8 mouse cellular contexts compared by ENCODE assay signal in the genomic region with DNA sequence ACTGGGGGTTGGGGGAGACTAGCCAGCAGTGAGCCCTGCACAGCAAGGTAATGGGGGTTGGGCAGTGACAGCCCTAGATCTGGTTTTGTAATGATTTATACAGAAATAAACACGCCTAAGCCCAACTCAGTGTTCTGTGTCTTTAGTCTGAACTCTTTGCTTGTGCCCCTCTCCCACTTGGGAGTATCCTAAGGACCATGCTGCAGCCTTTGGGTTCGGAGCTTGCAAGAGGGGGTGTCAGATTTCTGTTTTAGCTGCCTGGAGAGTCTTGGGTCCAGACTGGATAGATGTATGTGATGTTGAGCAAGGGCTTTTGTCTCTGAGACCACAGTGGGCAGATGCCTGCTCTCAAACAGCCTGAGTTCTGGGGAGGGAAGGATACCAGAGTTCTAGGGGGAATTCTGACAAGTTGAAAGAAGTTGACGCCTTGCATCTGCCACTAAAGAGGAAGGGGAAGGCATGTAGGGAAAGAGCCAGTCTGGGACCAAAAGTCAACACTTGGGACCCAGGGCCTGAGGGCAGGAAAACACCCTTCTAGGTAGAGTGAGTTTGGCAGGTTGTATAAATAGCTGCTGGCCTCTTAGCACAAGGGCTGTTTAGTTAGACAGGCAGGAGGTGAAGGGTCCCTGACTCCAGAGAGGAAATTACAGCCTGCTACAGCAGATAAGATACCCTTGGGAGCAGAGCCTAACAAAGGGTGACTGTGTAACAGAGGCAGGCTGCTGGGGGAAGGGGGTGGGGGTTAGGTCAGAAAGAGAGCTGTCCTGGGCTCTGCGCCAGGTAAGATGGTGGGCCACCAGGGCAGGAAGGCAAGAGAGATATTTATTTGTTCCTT. TPM values are rescaled to one million over a fixed set of nuclear protein-coding genes. Genes with fewer than 3 reads are reported as not detected.
DNase-seq lines count a peak whose midpoint lies in the region; ATAC-seq and TF ChIP-seq lines count a peak whose summit lies in the region.

No protein-coding gene starts in this region.

- 15% methylated on average over 4 of the region's 4 CpGs for WGBS in heart, embryonic 16.5 days

- ATAC-seq in heart, embryonic 16.5 days (replicated peaks; ENCODE audit: extremely low read depth, insufficient read depth, low FRiP score), result peak; percentile 86
- no peak for ATAC-seq in monocyte, adult 5-6 weeks (replicated peaks; ENCODE audit: insufficient number of reproducible peaks, low FRiP score, low TSS enrichment, poor library complexity, severe bottlenecking)

- in situ Hi-C loops in ES-E14 (cut with MboI; ENCODE audit: low sequenced_read_pairs in 2 of 2, unreplicated experiment in 2 of 2), result no loop called here

- H3K9ac ChIP-seq in ES-E14 (ENCODE audit: insufficient read depth, low read depth, low read length, poor library complexity, severe bottlenecking), result 0 out of 2 replicates have a peak overlapping the region, but pooled peaks have one; percentile 3
- H3K9ac ChIP-seq in heart, embryonic 16.5 days (ENCODE audit: low read length), result peak overlapping the region; percentile 58

- H3K36me3 ChIP-seq in ES-E14 (ENCODE audit: control insufficient read depth, insufficient read depth, low read length, poor library complexity, severe bottlenecking), result peaks cover 19% of the 10 kb centered on the region; the same call in 1 of the 2 replicates
- H3K36me3 ChIP-seq in heart, embryonic 16.5 days (ENCODE audit: control insufficient read depth, insufficient read depth), result peaks cover 24% of the 10 kb centered on the region

- H3K27ac ChIP-seq in ES-E14 (ENCODE audit: insufficient read depth, low read depth, low read length, poor library complexity, severe bottlenecking), result no peak overlapping the region
- peak overlapping the region; percentile 95 for H3K27ac ChIP-seq in heart, embryonic 16.5 days (ENCODE audit: low read length)

- H3K9me3 ChIP-seq in ES-E14 (ENCODE audit: control insufficient read depth, insufficient read depth, low read depth, low read length), result no peaks in the 10 kb centered on the region
- peaks cover 3% of the 10 kb centered on the region; the same call in 1 of the 2 replicates for H3K9me3 ChIP-seq in heart, embryonic 16.5 days (replicated peaks; ENCODE audit: control insufficient read depth, low read length)

- DNase-seq in ES-E14 (ENCODE audit: low read depth, low spot score), result no peak
- peak; percentile 58 for DNase-seq in adrenal gland, postnatal 25 days
- DNase-seq in kidney, postnatal 14 days, result peak; percentile 85
- DNase-seq in mesoderm, embryonic 11.5 days (ENCODE audit: low read depth, low spot score), result peak; percentile 77
- no peak for DNase-seq in layer of hippocampus, adult 18-20 months (ENCODE audit: low spot score in 2 of 2)
- DNase-seq in left cerebral cortex, adult 11 months (ENCODE audit: low spot score), result no peak

- no peaks in the 10 kb centered on the region for H3K27me3 ChIP-seq in heart, embryonic 16.5 days (ENCODE audit: control insufficient read depth, insufficient read depth, low read length)

- peaks cover 0 to 25% of the 10 kb centered on the region in 2 experiments; a peak in 1 of 4 replicates for H3K4me1 ChIP-seq in ES-E14 (ENCODE audit: control insufficient read depth in 2 of 2, insufficient read depth in 2 of 2, low read length in 2 of 2, poor library complexity in 1 of 2)
- peaks cover 40% of the 10 kb centered on the region for H3K4me1 ChIP-seq in heart, embryonic 16.5 days (ENCODE audit: control insufficient read depth, insufficient read depth, low read length)

- H3K4me3 ChIP-seq in ES-E14 (ENCODE audit: insufficient read depth in 1 of 2, low read depth in 1 of 2, low read length in 2 of 2, poor library complexity in 1 of 2, severe bottlenecking in 1 of 2), result no peak overlapping the region
- no peak overlapping the region for H3K4me3 ChIP-seq in heart, embryonic 16.5 days (ENCODE audit: low read length)

- H3K4me2 ChIP-seq in heart, embryonic 16.5 days (ENCODE audit: low read depth, low read length), result peak overlapping the region; percentile 44

TF ChIP-seq in ES-E14, 5 proteins besides CTCF, POLR2A, EP300 and RAD21:
- TF ChIP-seq MAFK (IDR thresholded peaks at IDR 0.05; ENCODE audit: insufficient read depth, low read depth, low read length), result no peak
- TF ChIP-seq CHD2 (IDR thresholded peaks at IDR 0.05; ENCODE audit: low read depth, low read length), result no peak
- TF ChIP-seq ZC3H11A (IDR thresholded peaks at IDR 0.05; ENCODE audit: borderline replicate concordance, low read depth, low read length), result no peak
- no peak for TF ChIP-seq HCFC1 (IDR thresholded peaks at IDR 0.05; ENCODE audit: borderline replicate concordance, insufficient read depth, low read length)
- no peak for TF ChIP-seq ZNF384 (IDR thresholded peaks at IDR 0.05; ENCODE audit: low read depth, low read length)
TF ChIP-seq in ES-E14: peak in this region for 0.

RNA-seq across cellular contexts. Expression of gene Ak1, which starts 0.7 kb away (rescaled TPM):
- total RNA-seq in ES-E14 (2012; rRNA removed), result 77.4 and 90.8 TPM in 2 replicates
- total RNA-seq in adrenal gland, postnatal 25 days (2021), result 43.4 and 61.9 TPM in 2 replicates
- 470 and 488 TPM in 2 replicates for polyA plus RNA-seq in heart, embryonic 16.5 days (2015; fragmentation: Nextera tagmentation; extraction: Ambion mirVana)
- total RNA-seq in monocyte, adult 5-6 weeks (2017), result 0.43 TPM in 1 of 3 replicates, not detected in the others
- 100 to 1,000 TPM; 128 to 131 TPM for total RNA-seq in layer of hippocampus, adult 18-20 months (2021)

RNA-seq across cellular contexts. Expression of gene St6galnac6, which starts 21.4 kb away (rescaled TPM):
- total RNA-seq in ES-E14 (2012; rRNA removed), result 18.0 and 27.2 TPM in 2 replicates
- 48.4 and 56.0 TPM in 2 replicates for total RNA-seq in adrenal gland, postnatal 25 days (2021)
- 33.4 and 34.1 TPM in 2 replicates for polyA plus RNA-seq in heart, embryonic 16.5 days (2015; fragmentation: Nextera tagmentation; extraction: Ambion mirVana)
- total RNA-seq in monocyte, adult 5-6 weeks (2017), result 4.8 to 11.1 TPM (median 10.5 TPM) in 3 replicates
- 100 to 1,000 TPM; 134 to 142 TPM for total RNA-seq in layer of hippocampus, adult 18-20 months (2021)

RNA-seq across cellular contexts. Expression of gene Eng, which starts 25.5 kb away (rescaled TPM):
- 18.3 and 36.8 TPM in 2 replicates for total RNA-seq in ES-E14 (2012; rRNA removed)
- total RNA-seq in adrenal gland, postnatal 25 days (2021), result 105 and 106 TPM in 2 replicates
- 170 and 176 TPM in 2 replicates for polyA plus RNA-seq in heart, embryonic 16.5 days (2015; fragmentation: Nextera tagmentation; extraction: Ambion mirVana)
- total RNA-seq in monocyte, adult 5-6 weeks (2017), result 0.19 to 1.1 TPM (median 0.48 TPM) in 3 replicates
- 10 to 100 TPM; 14.9 to 16.7 TPM for total RNA-seq in layer of hippocampus, adult 18-20 months (2021)

RNA-seq across cellular contexts. Expression of gene St6galnac4, which starts 34.0 kb away (rescaled TPM):
- total RNA-seq in ES-E14 (2012; rRNA removed), result 9.4 and 14.8 TPM in 2 replicates
- total RNA-seq in adrenal gland, postnatal 25 days (2021), result 8.8 and 9.4 TPM in 2 replicates
- 40.6 and 40.7 TPM in 2 replicates for polyA plus RNA-seq in heart, embryonic 16.5 days (2015; fragmentation: Nextera tagmentation; extraction: Ambion mirVana)
- 18.7 to 29.4 TPM (median 21.7 TPM) in 3 replicates for total RNA-seq in monocyte, adult 5-6 weeks (2017)
- total RNA-seq in layer of hippocampus, adult 18-20 months (2021), result 10 to 100 TPM; 40.4 to 44.8 TPM

RNA-seq across cellular contexts. Expression of gene 9430097D07Rik, which starts 45.4 kb away (rescaled TPM):
- total RNA-seq in ES-E14 (2012; rRNA removed), result 0.37 and 0.71 TPM in 2 replicates
- total RNA-seq in adrenal gland, postnatal 25 days (2021), result not detected in 2 replicates
- polyA plus RNA-seq in heart, embryonic 16.5 days (2015; fragmentation: Nextera tagmentation; extraction: Ambion mirVana), result not detected in 2 replicates
- total RNA-seq in monocyte, adult 5-6 weeks (2017), result not detected in 3 replicates
- under 1 TPM; 0.20 to 0.43 TPM for total RNA-seq in layer of hippocampus, adult 18-20 months (2021)

Comparison
In these comparisons a context has a peak if more than half of its experiments do, and no peak if none do; other contexts are left out.
1. DNase-seq: peak in adrenal gland, postnatal 25 days (single experiment), kidney, postnatal 14 days (single experiment) and mesoderm, embryonic 11.5 days (single experiment); none in ES-E14 (single experiment), layer of hippocampus, adult 18-20 months (0 of 2) and left cerebral cortex, adult 11 months (single experiment).
2. RNA of gene Ak1, which starts 0.7 kb away (total RNA-seq): 128 to 131 TPM in layer of hippocampus, adult 18-20 months, 77.4 to 90.8 TPM in ES-E14 and 43.4 to 61.9 TPM in adrenal gland, postnatal 25 days; 0.43 TPM in monocyte, adult 5-6 weeks; every median in the first group is over 10 times any median in the second.